Mouse (Mus musculus) ZHBTc4 (cell line): Measurements from ENCODE around the gene Pofut2.
"Not testable (repeated sequence)": the region's sequence is repeated elsewhere in the genome, so short reads cannot be mapped to it uniquely, and the experiment has no call there.

Experiments
- DNase-seq: peaks from one replicate; pipeline ENCODE4 v3.0.0-alpha.2; 2011; ENCODE audit warnings: low read depth, low spot score

Pofut2 gene

GRCm38 (mm10) chr10:77266281-77266680, 7.3 kb downstream of the Pofut2 start:
- DNase-seq = peak; percentile 85

GRCm38 (mm10) chr10:77267027-77267426, 8.0 kb downstream of the Pofut2 start:
- peak; percentile 57 for DNase-seq

GRCm38 (mm10) chr10:77269129-77269528, 10.1 kb downstream of the Pofut2 start:
- no peak for DNase-seq

GRCm38 (mm10) chr10:77272980-77273730, 14.1 kb downstream of the Pofut2 start:
- peak; percentile 80 for DNase-seq

GRCm38 (mm10) chr10:77273798-77274197, 14.8 kb downstream of the Pofut2 start:
- no peak for DNase-seq

GRCm38 (mm10) chr10:77282085-77282484, 23.1 kb downstream of the Pofut2 start:
- not testable (repeated sequence) for DNase-seq

GRCm38 (mm10) chr10:77282822-77283221, 23.8 kb downstream of the Pofut2 start:
- DNase-seq = peak; percentile 87

- no peak for DNase-seq
Measured at GRCm38 (mm10) chr10:77284832-77285231, 25.8 kb downstream of the Pofut2 start.

GRCm38 (mm10) chr10:77287626-77288025, 28.6 kb downstream of the Pofut2 start:
- DNase-seq = no peak

- no peak for DNase-seq
Measured at GRCm38 (mm10) chr10:77288639-77289195, 29.7 kb downstream of the Pofut2 start.

GRCm38 (mm10) chr10:77289559-77289958, 30.5 kb downstream of the Pofut2 start:
- DNase-seq = no peak

GRCm38 (mm10) chr10:77290624-77291366, 31.8 kb downstream of the Pofut2 start:
- DNase-seq = peak; percentile 12

GRCm38 (mm10) chr10:77294691-77295090, 35.7 kb downstream of the Pofut2 start:
- DNase-seq = no peak

- no peak for DNase-seq
Measured at GRCm38 (mm10) chr10:77298621-77299020, 39.6 kb downstream of the Pofut2 start.

- DNase-seq = no peak
Measured at GRCm38 (mm10) chr10:77299194-77299593, 40.2 kb downstream of the Pofut2 start.

- DNase-seq = no peak
Measured at GRCm38 (mm10) chr10:77300237-77300933, 41.4 kb downstream of the Pofut2 start.

- DNase-seq = no peak
Measured at GRCm38 (mm10) chr10:77300934-77301297, 41.9 kb downstream of the Pofut2 start.

GRCm38 (mm10) chr10:77304362-77304761, 45.3 kb downstream of the Pofut2 start:
- DNase-seq = no peak

- DNase-seq = no peak
Measured at GRCm38 (mm10) chr10:77304840-77305533, 46.0 kb downstream of the Pofut2 start.

- DNase-seq = no peak
Measured at GRCm38 (mm10) chr10:77305766-77306165, 46.7 kb downstream of the Pofut2 start.

GRCm38 (mm10) chr10:77308978-77309377, 50.0 kb downstream of the Pofut2 start:
- DNase-seq = no peak
